Mouse (Mus musculus) heart, embryonic 16.5 days (tissue): ENCODE results near the gene Isg20l2. TPM values are rescaled to one million over a fixed set of nuclear protein-coding genes. Genes with fewer than 3 reads are reported as not detected.

Experiments
- polyA plus RNA-seq: library from polyadenylated mRNA; unstranded; fragments of >200 nt; fragmentation: Nextera tagmentation; extraction: Ambion mirVana; gene quantifications from 2 replicates; pipeline ENCODE4 v1.2.1, GENCODE M21; 2015

Isg20l2 gene
- polyA plus RNA-seq, 1 experiment from 2014 or later = 29.2 TPM

Other genes starting within 250 kb of the Isg20l2 start
- 0.71 and 0.87 TPM in 2 replicates for gene Lrrc71, start 181.7 kb upstream of the Isg20l2 start, polyA plus RNA-seq
- 0.39 and 0.44 TPM in 2 replicates for gene Ntrk1, start 135.2 kb upstream of the Isg20l2 start, polyA plus RNA-seq
- gene Insrr, start 133.4 kb upstream of the Isg20l2 start, polyA plus RNA-seq = not detected in 2 replicates
- 19.4 and 21.5 TPM in 2 replicates for gene Pear1, start 106.0 kb upstream of the Isg20l2 start, polyA plus RNA-seq
- 3.3 and 8.9 TPM in 2 replicates for gene Sh2d2a, start 83.6 kb upstream of the Isg20l2 start, polyA plus RNA-seq
- gene Prcc, start 44.7 kb upstream of the Isg20l2 start, polyA plus RNA-seq = 10.6 and 12.1 TPM in 2 replicates
- gene Hdgf, start 24.0 kb upstream of the Isg20l2 start, polyA plus RNA-seq = 74.3 and 134 TPM in 2 replicates
- 66.1 and 68.4 TPM in 2 replicates for gene Mrpl24, start 10.8 kb upstream of the Isg20l2 start, polyA plus RNA-seq
- 14.0 and 15.1 TPM in 2 replicates for gene Rrnad1, start 403 bp downstream of the Isg20l2 start, polyA plus RNA-seq
- gene Crabp2, start 18.4 kb downstream of the Isg20l2 start, polyA plus RNA-seq = 7.8 and 10.1 TPM in 2 replicates
- gene Nes, start 40.8 kb downstream of the Isg20l2 start, polyA plus RNA-seq = 9.5 and 13.4 TPM in 2 replicates
- gene Bcan, start 69.9 kb downstream of the Isg20l2 start, polyA plus RNA-seq = 0.13 and 0.47 TPM in 2 replicates
- gene Hapln2, start 97.3 kb downstream of the Isg20l2 start, polyA plus RNA-seq = 0.18 TPM in 1 of 2 replicates, not detected in the other
- gene Gpatch4, start 112.8 kb downstream of the Isg20l2 start, polyA plus RNA-seq = 19.3 and 21.3 TPM in 2 replicates
- gene Naxe, start 128.2 kb downstream of the Isg20l2 start, polyA plus RNA-seq = 155 and 169 TPM in 2 replicates
- gene Ttc24, start 148.0 kb downstream of the Isg20l2 start, polyA plus RNA-seq = 0.12 and 0.18 TPM in 2 replicates
- 23.6 and 27.8 TPM in 2 replicates for gene Iqgap3, start 151.7 kb downstream of the Isg20l2 start, polyA plus RNA-seq
- gene Mef2d, start 212.1 kb downstream of the Isg20l2 start, polyA plus RNA-seq = 40.5 and 44.7 TPM in 2 replicates